Mouse (Mus musculus) forebrain, embryonic 13.5 days (tissue): ENCODE data around the gene Cldn22. TPM values are rescaled to one million over a fixed set of nuclear protein-coding genes. Genes with fewer than 3 reads are reported as not detected.

Experiments
- ATAC-seq: fragments of 200-750 bp; cut with Nextera tagmentation; 2 replicates; pipeline ENCODE4 v1.8.0; 2017
- H3K27ac ChIP-seq: fragments of 300-500 bp; sonication (generic); 2 replicates; pipeline ENCODE4 v1.5.1; 2015; ENCODE audit warnings: inconsistent platforms, mild to moderate bottlenecking, moderate library complexity
- H3K27me3 ChIP-seq: fragments of 300-500 bp; sonication (generic); 2 replicates; pipeline ENCODE4 v1.6.1; 2015; ENCODE audit warnings: mild to moderate bottlenecking, inconsistent platforms
- H3K36me3 ChIP-seq: fragments of 300-500 bp; sonication (generic); 2 replicates; pipeline ENCODE4 v1.6.1; 2015; ENCODE audit warnings: mild to moderate bottlenecking, inconsistent platforms; ENCODE audit not compliant: poor library complexity, severe bottlenecking
- H3K4me1 ChIP-seq: fragments of 300-500 bp; sonication (generic); 2 replicates; pipeline ENCODE4 v1.6.1; 2015; ENCODE audit warnings: inconsistent platforms
- H3K4me2 ChIP-seq: fragments of 300-500 bp; sonication (generic); 2 replicates; pipeline ENCODE4 v1.6.1; 2015; ENCODE audit warnings: inconsistent platforms, mild to moderate bottlenecking, moderate library complexity
- H3K4me3 ChIP-seq: fragments of 300-500 bp; sonication (generic); 2 replicates; pipeline ENCODE4 v1.5.1; 2015; ENCODE audit warnings: mild to moderate bottlenecking, inconsistent platforms
- H3K9ac ChIP-seq: fragments of 300-500 bp; sonication (generic); 2 replicates; pipeline ENCODE4 v1.6.1; 2015; ENCODE audit warnings: mild to moderate bottlenecking, inconsistent platforms
- H3K9me3 ChIP-seq: fragments of 300-500 bp; sonication (generic); replicated peaks from 2 replicates; pipeline ENCODE4 v1.6.1; 2016; ENCODE audit warnings: inconsistent platforms
- WGBS: fragments of 180-500 bp; shearing (Covaris S2); methylation state at CpG from one replicate; pipeline ENCODE4 v1.1.7; 2015; 5-methylcytosine and 5-hydroxymethylcytosine counted together
- polyA plus RNA-seq: library from polyadenylated mRNA; unstranded; fragments of >200 nt; fragmentation: Nextera tagmentation; extraction: Ambion mirVana; gene quantifications from 2 replicates; pipeline ENCODE4 v1.2.1, GENCODE M21; 2015

Cldn22 gene
- polyA plus RNA-seq, 1 experiment from 2014 or later, result not detected

GRCm38 (mm10) chr8:47872361-47873107 is 48.3 kb downstream of the Cldn22 start:
- peak; percentile 88 for ATAC-seq

DNA sequence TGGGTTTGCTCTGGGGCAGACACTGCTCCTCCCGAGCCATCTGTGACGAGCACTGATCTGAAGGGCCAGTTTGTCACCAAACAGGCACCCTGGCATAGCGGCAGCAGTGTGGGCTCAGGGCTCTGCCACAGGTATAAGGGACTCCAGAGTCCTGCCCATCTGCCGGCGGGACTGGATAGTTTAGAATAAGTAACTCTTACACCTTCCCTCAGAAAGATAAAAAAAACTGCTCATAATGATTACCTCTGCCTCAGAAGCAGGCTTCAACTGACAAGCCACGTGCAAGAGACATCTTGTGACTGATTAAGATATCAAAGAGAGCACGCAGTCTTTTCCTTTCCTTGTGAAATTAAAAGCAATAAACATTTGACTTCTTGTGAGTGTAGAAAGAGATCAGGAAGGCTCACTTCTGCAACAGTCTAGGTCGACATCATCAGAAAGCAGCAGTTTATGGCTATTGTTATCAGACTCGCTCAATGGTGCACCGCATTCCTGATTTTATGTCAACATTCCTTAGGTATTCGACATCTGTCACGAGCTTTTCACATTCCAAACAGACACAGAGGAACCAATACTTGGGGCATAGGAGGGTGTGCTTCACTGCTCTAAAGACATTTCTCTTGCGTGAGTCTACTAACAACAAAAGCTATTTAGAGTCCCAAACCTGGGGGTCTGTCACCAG is 50.4 kb downstream of the Cldn22 start:
- Histone ChIP-seq H3K4me3 (no peak overlapping the region), H3K9ac (no peak overlapping the region), H3K4me1 (no peaks in the 10 kb centered on the region), H3K36me3 (0 out of 2 replicates have a peak, but pooled peaks cover 4% of the 10 kb centered on the region), H3K9me3 (no peaks in the 10 kb centered on the region), H3K27me3 (no peaks in the 10 kb centered on the region), H3K4me2 (no peak overlapping the region), H3K27ac (no peak overlapping the region)
- ATAC-seq, result no peak
- WGBS, result 83% methylated on average over 13 of the region's 13 CpGs

More at GRCm38 (mm10) chr8:47872361-47873107, 48.3 kb downstream of the Cldn22 start:
- no peaks in the 10 kb centered on the region for H3K9me3 ChIP-seq
- H3K4me3 ChIP-seq, result no peak overlapping the region
- 50% methylated on average over 13 of the region's 13 CpGs for WGBS
- no peak overlapping the region for H3K27ac ChIP-seq
- no peak overlapping the region for H3K9ac ChIP-seq
- peaks cover 9% of the 10 kb centered on the region; the same call in 1 of the 2 replicates for H3K36me3 ChIP-seq
- no peaks in the 10 kb centered on the region for H3K4me1 ChIP-seq
- no peak overlapping the region for H3K4me2 ChIP-seq
- no peaks in the 10 kb centered on the region for H3K27me3 ChIP-seq

Other genes with a start within 250 kb of the Cldn22 start
- 6.5 and 7.5 TPM in 2 replicates for gene Ing2, start 148.9 kb upstream of the Cldn22 start, polyA plus RNA-seq
- gene Cdkn2aip, start 110.5 kb upstream of the Cldn22 start, polyA plus RNA-seq, result 47.3 and 47.9 TPM in 2 replicates
- not detected in 2 replicates for gene Cldn24, start 2.3 kb upstream of the Cldn22 start, polyA plus RNA-seq
- gene Wwc2, start 166.4 kb downstream of the Cldn22 start, polyA plus RNA-seq, result 3.5 and 4.1 TPM in 2 replicates